Mouse (Mus musculus): ENCODE data around the gene Olfr1415.
A peak's percentile ranks its signal among the peaks of the same experiment; 100 is the strongest.
"Not testable (repeated sequence)": the region's sequence is repeated elsewhere in the genome, so short reads cannot be mapped to it uniquely, and the experiment has no call there.

Olfr1415 gene

GRCm38 (mm10) chr1:92496001-92496400, at the start of gene Olfr1415:
TSS of gene Olfr1415 (minus strand) at chr1:92496101.
- no peak for DNase-seq

- no peak for DNase-seq
Observed at GRCm38 (mm10) chr1:92539071-92539470, 43.2 kb upstream of the Olfr1415 start.

GRCm38 (mm10) chr1:92536972-92537371, 41.1 kb upstream of the Olfr1415 start:
- DNase-seq = no peak

DNA sequence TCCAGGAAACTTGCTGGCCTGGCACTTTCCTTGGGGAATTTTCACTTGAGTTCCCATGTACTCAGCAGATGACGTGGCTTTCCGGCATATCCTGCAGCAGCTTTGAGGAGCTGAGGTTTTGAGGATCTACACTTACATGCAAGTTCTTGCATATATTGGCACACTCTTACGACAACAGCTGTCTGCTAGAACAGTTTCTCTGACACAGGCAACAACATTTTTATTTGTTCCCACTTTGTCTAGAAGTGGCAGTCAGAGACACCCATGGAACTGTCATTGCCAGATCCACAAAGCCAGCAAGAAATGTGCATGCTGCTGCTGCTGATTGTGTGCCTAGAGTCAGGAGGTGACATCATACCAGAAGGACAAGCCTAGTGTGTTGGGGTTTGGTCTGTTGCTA, 27.9 kb upstream of the Olfr1415 start:
- no peak for DNase-seq

- no peak for DNase-seq
Observed at GRCm38 (mm10) chr1:92521376-92521775, 25.5 kb upstream of the Olfr1415 start.

DNA sequence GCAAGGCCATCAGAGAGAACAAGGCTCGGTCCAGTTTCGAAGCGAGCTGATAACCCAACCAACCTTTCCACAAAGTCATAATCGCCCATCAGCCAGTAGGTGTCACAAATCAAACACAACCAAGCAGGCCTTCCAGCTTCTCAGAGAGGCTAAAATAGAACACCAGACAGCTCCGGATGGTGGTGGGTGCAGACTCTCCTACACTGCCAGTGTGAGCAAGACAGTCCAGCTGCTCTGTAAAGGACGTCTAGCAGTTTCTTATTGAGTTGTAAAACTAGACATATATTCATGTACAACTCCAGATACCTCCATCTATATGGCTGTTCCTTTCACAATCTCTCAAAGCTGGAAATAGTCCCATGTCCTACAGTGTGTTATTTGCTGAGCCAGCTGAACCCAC, 23.1 kb upstream of the Olfr1415 start:
- no peak for DNase-seq

GRCm38 (mm10) chr1:92518561-92518960, 22.7 kb upstream of the Olfr1415 start, which contains the start of gene Olfr1414:
TSS of gene Olfr1414 (minus strand) at chr1:92518661.
- DNase-seq = no peak

DNA sequence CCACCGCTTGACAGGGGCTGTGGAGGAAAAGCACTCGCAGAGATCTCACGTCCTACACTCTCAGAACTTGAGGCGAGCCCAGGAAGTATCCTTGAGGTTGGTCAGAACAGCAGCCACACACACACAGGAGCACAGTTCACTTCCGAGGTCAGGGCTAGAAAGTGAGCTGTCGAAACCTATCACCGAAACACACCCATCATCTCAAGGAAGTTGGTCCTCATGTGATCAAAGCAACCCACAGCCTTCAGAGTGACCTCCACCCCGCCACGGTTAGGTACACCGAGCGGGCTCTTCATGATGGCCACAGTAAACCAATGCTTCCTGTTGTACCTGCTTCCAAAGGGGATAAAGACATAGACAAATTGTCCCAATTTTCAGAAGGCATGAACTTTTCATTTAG, 19.5 kb upstream of the Olfr1415 start:
- DNase-seq = no peak

DNA sequence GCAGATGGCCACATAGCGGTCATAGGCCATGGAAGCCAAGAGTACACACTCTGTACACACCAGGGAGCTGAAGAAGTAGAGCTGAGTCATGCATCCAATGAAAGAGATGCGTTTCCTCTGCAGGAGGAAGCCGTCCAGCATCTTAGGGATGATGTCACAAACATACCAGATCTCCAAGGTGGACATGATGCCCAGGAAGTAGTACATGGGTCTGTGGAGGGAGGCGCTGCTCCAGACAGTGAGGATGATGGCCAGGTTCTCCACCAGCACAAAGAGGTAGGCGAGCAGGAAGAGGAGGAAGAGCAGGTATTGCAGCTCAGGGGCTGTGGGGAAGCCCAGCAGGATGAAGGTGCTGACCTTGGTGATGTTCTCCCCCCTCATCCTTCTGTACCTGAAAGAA, 15.7 kb upstream of the Olfr1415 start:
- not testable (repeated sequence) for DNase-seq

- no peak for DNase-seq
Observed at GRCm38 (mm10) chr1:92485013-92485412, 10.9 kb downstream of the Olfr1415 start, which contains the start of gene Olfr1416. TSS of gene Olfr1416 (minus strand) at chr1:92485113.

DNA sequence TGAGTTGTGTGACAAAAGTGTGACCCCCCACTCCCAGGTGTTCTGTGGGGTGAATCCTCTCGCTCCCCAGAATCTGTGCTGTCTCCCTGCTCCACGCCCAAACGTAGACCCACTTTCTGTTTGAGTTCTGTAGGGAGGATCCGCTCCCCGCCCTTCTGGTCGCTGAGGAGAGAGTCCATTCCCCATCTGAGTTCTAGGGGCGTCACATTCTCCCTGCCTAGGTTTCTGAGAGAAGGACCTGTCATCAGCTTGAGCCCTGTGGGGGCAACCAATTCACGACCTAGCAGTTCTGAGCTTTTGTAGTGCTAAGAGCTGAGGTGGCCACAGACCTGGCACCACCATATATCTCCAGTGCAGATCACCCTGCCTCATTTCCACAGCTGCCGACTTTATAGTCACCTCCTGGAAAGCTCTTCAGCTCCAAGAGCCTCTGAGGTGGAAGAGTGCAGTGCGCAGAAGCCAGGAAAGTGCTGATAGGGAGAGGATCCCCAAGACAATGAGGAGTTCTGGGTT, 21.8 kb downstream of the Olfr1415 start:
- DNase-seq = no peak

DNA sequence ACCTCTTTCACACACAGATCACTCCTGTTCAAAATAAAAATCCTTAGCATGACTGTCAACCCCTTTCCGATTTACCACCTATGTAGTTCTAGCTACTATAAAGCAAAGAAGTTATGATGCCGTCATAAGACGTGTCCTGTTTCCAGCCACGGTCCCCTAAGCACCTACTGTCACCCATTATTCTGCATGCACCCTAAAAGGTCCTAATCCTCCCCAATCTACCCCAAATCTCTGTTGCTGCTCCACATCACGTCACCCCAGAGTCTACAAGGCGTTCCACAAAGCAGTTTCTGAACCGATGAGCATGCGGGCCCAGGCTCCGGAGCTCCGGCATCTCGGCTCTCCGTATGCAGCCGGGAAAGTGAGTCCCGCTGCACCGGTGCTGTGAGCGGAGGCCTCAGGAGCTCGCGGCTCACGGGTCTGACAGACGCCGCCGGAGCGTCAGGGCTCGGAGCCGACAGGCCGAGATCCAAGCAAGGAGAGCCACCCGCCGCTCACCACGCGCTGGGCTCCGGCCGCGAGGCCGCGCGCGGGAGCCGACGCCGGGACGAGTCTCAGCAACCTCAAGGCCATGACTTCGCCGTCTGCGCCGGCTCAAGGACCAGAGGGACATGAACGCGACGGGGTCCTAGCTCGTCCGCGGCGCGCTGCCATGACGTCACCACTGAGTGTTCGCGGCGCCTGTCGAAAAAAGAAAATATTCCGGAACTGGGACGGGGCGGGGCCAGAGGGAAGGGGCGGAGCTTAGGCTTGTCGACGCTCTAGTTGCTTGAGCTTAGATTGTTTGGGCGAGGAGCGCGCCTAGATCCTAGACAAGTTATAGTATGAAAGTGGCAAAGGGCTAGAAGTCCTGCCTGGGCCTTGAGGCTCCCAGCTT, 22.5 kb downstream of the Olfr1415 start, which contains the start of gene Ndufa10:
Gene Ndufa10 (minus strand): TSS at position 696 of the 877 bp plus-strand sequence.
- DNase-seq = peak; percentile 96

DNA sequence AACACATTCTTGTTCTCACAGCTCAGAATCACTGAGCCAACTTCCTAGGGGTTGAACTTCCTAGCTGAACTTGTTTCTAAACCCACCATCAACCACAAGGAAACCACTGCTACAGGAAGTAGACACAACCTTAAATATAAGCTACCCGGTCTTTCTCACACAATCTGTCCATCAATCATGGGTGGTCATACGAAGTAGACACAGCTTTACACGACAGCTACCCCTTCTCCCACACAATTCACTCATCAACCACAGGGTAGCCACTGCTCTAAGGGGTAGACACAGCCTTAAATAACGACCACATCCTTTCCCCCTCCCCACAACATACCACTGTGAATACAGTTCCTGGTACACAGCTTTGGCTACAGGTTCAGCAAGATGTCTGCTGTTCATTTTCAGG, 27.0 kb downstream of the Olfr1415 start:
- DNase-seq = peak; percentile 5

DNA sequence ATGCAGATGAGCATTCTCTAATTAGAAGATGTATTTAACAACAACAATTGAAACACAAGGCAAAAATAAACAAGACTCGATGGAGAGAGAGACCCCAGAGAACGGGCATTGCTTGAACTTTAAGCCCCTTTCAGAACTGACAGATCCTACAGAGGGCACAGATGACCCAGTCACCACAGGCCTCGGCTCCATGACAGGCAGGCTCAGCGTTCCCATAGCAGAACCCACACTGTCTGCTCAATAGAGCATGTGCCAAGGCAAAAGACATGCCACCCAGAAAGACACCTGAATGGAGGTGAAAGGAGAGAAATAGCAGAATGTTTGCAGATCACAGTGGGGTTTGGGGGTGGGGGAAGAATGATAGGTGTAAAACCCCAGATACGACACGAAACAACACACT, 37.5 kb downstream of the Olfr1415 start:
- DNase-seq = no peak

- DNase-seq = no peak
Observed at GRCm38 (mm10) chr1:92457758-92458157, 38.1 kb downstream of the Olfr1415 start.

DNA sequence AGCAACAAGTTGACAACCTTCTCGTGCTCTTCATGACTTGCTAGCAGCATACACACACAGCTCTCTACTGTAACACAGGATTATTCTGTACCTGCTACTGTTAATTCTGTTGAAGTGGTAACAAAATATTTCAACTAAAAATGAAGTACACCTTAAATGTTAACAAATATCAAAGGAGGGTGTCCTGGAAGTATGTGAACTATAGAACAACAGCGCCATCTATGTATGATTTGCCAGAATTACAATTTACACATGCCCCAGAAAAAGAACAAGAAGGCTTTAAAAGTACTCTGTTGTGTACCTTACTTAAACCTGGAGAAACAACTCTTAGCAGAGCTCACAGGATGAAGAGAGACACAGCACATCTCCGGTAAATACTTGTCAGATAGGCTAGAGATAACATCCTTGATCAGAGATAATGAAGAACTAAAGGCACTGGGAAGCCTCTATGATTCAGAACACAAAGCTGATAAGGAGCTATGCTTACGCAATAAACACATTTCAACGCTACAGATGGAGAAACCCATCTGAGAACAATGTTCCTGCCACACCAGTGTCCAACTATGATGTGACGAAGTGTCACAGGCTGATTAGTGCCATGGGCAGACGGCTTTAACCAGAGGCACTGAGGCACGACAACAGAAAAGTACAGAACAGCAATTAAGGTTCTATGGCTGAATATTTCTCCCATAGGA, 42.0 kb downstream of the Olfr1415 start:
- no peak for DNase-seq

DNA sequence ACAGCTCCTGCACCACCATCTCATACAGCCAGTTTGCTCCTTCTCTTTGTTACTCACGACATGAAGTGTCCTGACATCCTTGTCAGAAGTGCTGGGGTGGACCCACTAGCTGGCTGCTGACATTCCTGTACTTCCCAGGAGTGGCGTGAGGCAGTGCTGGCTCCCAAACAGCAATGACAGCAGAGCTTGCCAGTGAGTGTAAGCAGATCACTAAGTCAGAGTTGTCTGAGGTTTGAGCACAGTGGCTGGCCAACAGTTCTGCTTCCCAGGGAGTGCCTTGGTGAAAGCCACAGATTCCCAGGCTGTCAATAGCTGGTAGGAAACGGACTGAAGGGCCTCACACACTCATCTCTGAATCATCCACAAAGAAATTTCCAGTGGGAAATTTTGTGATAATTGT, 47.6 kb downstream of the Olfr1415 start:
- no peak for DNase-seq

DNA sequence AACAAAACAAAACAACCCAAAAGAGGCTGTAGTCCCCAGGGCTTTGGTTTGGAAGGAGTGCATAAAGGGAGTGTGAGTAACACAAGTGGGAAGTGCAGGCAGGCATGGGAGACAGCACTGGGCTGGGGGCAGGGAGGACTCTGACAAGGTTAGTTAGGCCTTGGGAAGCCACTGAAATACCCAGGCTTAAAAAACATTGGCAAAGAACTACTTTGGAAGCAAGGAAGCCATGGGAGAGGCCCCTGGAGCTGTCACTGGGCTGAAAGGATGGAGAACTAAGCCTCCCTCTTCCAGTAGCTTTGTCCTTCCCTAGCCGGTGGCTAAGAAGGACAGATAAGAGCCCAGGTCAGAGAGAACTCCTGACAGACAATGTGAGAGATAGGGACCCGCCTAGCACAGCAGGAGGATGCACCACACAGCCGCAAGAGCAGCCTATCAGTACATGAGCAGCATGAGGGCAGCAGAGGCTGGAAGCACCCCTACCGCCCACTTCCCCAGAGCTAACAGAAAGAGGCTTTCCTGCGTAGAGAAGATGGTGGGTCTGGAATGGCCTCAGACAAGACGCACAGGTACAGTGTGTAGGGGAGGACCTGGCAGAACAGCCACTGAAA, 54.3 kb downstream of the Olfr1415 start:
- DNase-seq = no peak

- no peak for DNase-seq
Observed at GRCm38 (mm10) chr1:92440066-92440750, 55.7 kb downstream of the Olfr1415 start.
